Mouse (Mus musculus) MEL (cell line): Measurements from ENCODE around the gene Zfp683.

Source experiments
- CHD2 ChIP-seq: IDR thresholded peaks from 2 replicates; pipeline ENCODE4 v1.6.1; 2011; ENCODE audit warnings: low read length, improper control_type of control experiment
- CTCF ChIP-seq, 3 experiments: IDR thresholded peaks in 2 of 3; conservative IDR thresholded peaks in 1 of 3; 2 replicates each; pipeline ENCODE4 v1.5.1; 2011 to 2012; ENCODE audit warnings: low read length in 3 of 3, low read depth in 2 of 3, mild to moderate bottlenecking in 2 of 3, improper control_type of control experiment in 1 of 3, inconsistent platforms in 1 of 3, mixed read lengths in 1 of 3, moderate library complexity in 1 of 3; ENCODE audit not compliant: control insufficient read depth in 1 of 3, insufficient read depth in 1 of 3, poor library complexity in 1 of 3, severe bottlenecking in 1 of 3
- EP300 ChIP-seq, 2 experiments: IDR thresholded peaks; 2 replicates each; pipeline ENCODE4 v1.6.1; 2011; ENCODE audit warnings: improper control_type of control experiment in 2 of 2, low read length in 2 of 2, low read depth in 1 of 2, mild to moderate bottlenecking in 1 of 2
- GABPA ChIP-seq: IDR thresholded peaks from 2 replicates; pipeline ENCODE4 v1.6.1; 2012; ENCODE audit warnings: low read depth, mild to moderate bottlenecking, inconsistent platforms, low read length, improper control_type of control experiment, moderate library complexity
- MYC ChIP-seq: IDR thresholded peaks from 2 replicates; pipeline ENCODE4 v1.6.1; 2011; ENCODE audit warnings: low read depth, mild to moderate bottlenecking, low read length, improper control_type of control experiment, moderate library complexity
- POLR2A ChIP-seq, 2 experiments: IDR thresholded peaks; 2 replicates each; pipeline ENCODE4 v1.6.1; 2011 to 2012; ENCODE audit warnings: low read length in 2 of 2, mild to moderate bottlenecking in 2 of 2, control low read depth in 1 of 2, improper control_type of control experiment in 1 of 2, low read depth in 1 of 2, moderate library complexity in 1 of 2; ENCODE audit not compliant: control insufficient read depth in 1 of 2, insufficient read depth in 1 of 2, poor library complexity in 1 of 2
- TCF12 ChIP-seq: IDR thresholded peaks from 2 replicates; pipeline ENCODE4 v1.6.1; 2014; ENCODE audit warnings: low read depth, mild to moderate bottlenecking, inconsistent platforms, low read length, improper control_type of control experiment, moderate library complexity
- UBTF ChIP-seq: IDR thresholded peaks from 2 replicates; pipeline ENCODE4 v1.6.1; 2012; ENCODE audit warnings: low read depth, mild to moderate bottlenecking, inconsistent platforms, low read length, improper control_type of control experiment, moderate library complexity, borderline replicate concordance; ENCODE audit not compliant: insufficient read depth
- USF1 ChIP-seq: IDR thresholded peaks from 2 replicates; pipeline ENCODE4 v1.6.1; 2014; ENCODE audit warnings: low read depth, mild to moderate bottlenecking, inconsistent platforms, low read length, improper control_type of control experiment, moderate library complexity
- ZKSCAN1 ChIP-seq: IDR thresholded peaks from 2 replicates; pipeline ENCODE4 v1.6.1; 2012; ENCODE audit warnings: low read depth, mild to moderate bottlenecking, inconsistent platforms, low read length, improper control_type of control experiment, moderate library complexity
- ZMIZ1 ChIP-seq: IDR thresholded peaks from 2 replicates; pipeline ENCODE4 v1.6.1; 2012; ENCODE audit warnings: low read depth, mild to moderate bottlenecking, inconsistent platforms, low read length, improper control_type of control experiment, moderate library complexity
- ZNF384 ChIP-seq: IDR thresholded peaks from 2 replicates; pipeline ENCODE4 v1.6.1; 2012; ENCODE audit warnings: low read depth, mild to moderate bottlenecking, inconsistent platforms, low read length, improper control_type of control experiment

GRCm38 (mm10) chr4:134051912-134052311 is 1.7 kb upstream of the Zfp683 start:
- TF ChIP-seq UBTF (no peak), TCF12 (no peak), USF1 (no peak), ZMIZ1 (no peak), MYC (no peak), GABPA (no peak), CTCF (IDR thresholded peaks at IDR 0.05 in 2 of 3, conservative IDR thresholded peaks at IDR 0.05 in 1 of 3; ENCODE audit: control insufficient read depth in 1 of 3, insufficient read depth in 1 of 3, low read depth in 2 of 3, low read length in 3 of 3, poor library complexity in 1 of 3, severe bottlenecking in 1 of 3) (no peak), ZKSCAN1 (no peak), ZNF384 (no peak), CHD2 (no peak), POLR2A (IDR thresholded peaks at IDR 0.05; ENCODE audit: control insufficient read depth in 1 of 2, insufficient read depth in 1 of 2, low read depth in 1 of 2, low read length in 2 of 2, poor library complexity in 1 of 2) (no peak), EP300 (IDR thresholded peaks at IDR 0.05; ENCODE audit: low read depth in 1 of 2, low read length in 2 of 2) (no peak)
